Mouse (Mus musculus) cortical plate, adult 2 months (tissue): ENCODE measurements around the gene 1110008L16Rik. TPM values are rescaled to one million over a fixed set of nuclear protein-coding genes. Genes with fewer than 3 reads are reported as not detected.

Source experiments
- H3K27ac ChIP-seq: fragments of 200-500 bp; 2 replicates; pipeline ENCODE4 v1.5.1; 2012; ENCODE audit warnings: low read length, control low read depth, inconsistent platforms; ENCODE audit not compliant: insufficient read depth
- H3K4me1 ChIP-seq: fragments of 200-500 bp; 2 replicates; pipeline ENCODE4 v1.6.1; 2011; ENCODE audit warnings: low read length; ENCODE audit not compliant: control insufficient read depth, insufficient read depth
- H3K4me3 ChIP-seq: fragments of 200-500 bp; 2 replicates; pipeline ENCODE4 v1.5.1; 2011; ENCODE audit warnings: mild to moderate bottlenecking, low read length, control low read depth; ENCODE audit not compliant: insufficient read depth
- CTCF ChIP-seq: fragments of 200-500 bp; IDR thresholded peaks from 2 replicates; pipeline ENCODE4 v1.5.1; 2011; ENCODE audit warnings: mild to moderate bottlenecking, control low read depth, low read length; ENCODE audit not compliant: insufficient read depth; ENCODE audit errors: extremely low read depth
- POLR2A ChIP-seq: fragments of 200-500 bp; IDR thresholded peaks from 2 replicates; pipeline ENCODE4 v1.6.1; 2011; ENCODE audit warnings: mild to moderate bottlenecking, low read length, control low read depth; ENCODE audit not compliant: insufficient read depth; ENCODE audit errors: extremely low read depth
- polyA plus RNA-seq: library from polyadenylated mRNA; depleted of rRNA; stranded (reverse); fragments of >200 nt; gene quantifications from 2 replicates; pipeline ENCODE4 v1.2.3, GENCODE M21; 2012

Gene 1110008L16Rik
- polyA plus RNA-seq, 1 experiment, result 7.0 TPM

GRCm38 (mm10) chr12:55306371-55306770 lies 7.0 kb downstream of the 1110008L16Rik start:
- H3K4me1 ChIP-seq, result no peaks in the 10 kb centered on the region
- TF ChIP-seq POLR2A, result no peak
- H3K4me3 ChIP-seq, result no peak overlapping the region
- no peak overlapping the region for H3K27ac ChIP-seq

GRCm38 (mm10) chr12:55307566-55307965 lies 8.2 kb downstream of the 1110008L16Rik start:
- Histone ChIP-seq H3K4me3 (no peak overlapping the region), H3K4me1 (no peaks in the 10 kb centered on the region), H3K27ac (no peak overlapping the region)
- TF ChIP-seq POLR2A (no peak), CTCF (no peak)

- Histone ChIP-seq H3K27ac (no peak overlapping the region), H3K4me1 (no peaks in the 10 kb centered on the region), H3K4me3 (no peak overlapping the region)
- TF ChIP-seq CTCF (no peak), POLR2A (no peak)
Observed at GRCm38 (mm10) chr12:55308731-55309130, 9.4 kb downstream of the 1110008L16Rik start.

- H3K4me3 ChIP-seq, result no peak overlapping the region
- H3K4me1 ChIP-seq, result no peaks in the 10 kb centered on the region
- no peak overlapping the region for H3K27ac ChIP-seq
- TF ChIP-seq CTCF (no peak), POLR2A (no peak)
Observed at GRCm38 (mm10) chr12:55309501-55309900, 10.1 kb downstream of the 1110008L16Rik start.

GRCm38 (mm10) chr12:55311841-55312240 lies 12.5 kb downstream of the 1110008L16Rik start:
- Histone ChIP-seq H3K27ac (no peak overlapping the region), H3K4me3 (no peak overlapping the region), H3K4me1 (no peaks in the 10 kb centered on the region)
- no peak for TF ChIP-seq POLR2A
- TF ChIP-seq CTCF, result no peak

- Histone ChIP-seq H3K27ac (no peak overlapping the region), H3K4me1 (no peaks in the 10 kb centered on the region), H3K4me3 (no peak overlapping the region)
- TF ChIP-seq POLR2A (no peak), CTCF (no peak)
Observed at GRCm38 (mm10) chr12:55313901-55314300, 14.5 kb downstream of the 1110008L16Rik start.

GRCm38 (mm10) chr12:55315192-55315591 lies 15.8 kb downstream of the 1110008L16Rik start:
- Histone ChIP-seq H3K4me3 (no peak overlapping the region), H3K27ac (no peak overlapping the region), H3K4me1 (no peaks in the 10 kb centered on the region)
- TF ChIP-seq CTCF (peak; percentile 21; the same call in 1 of the 2 replicates), POLR2A (no peak)

GRCm38 (mm10) chr12:55321642-55322291 lies 22.4 kb downstream of the 1110008L16Rik start:
- no peaks in the 10 kb centered on the region for H3K4me1 ChIP-seq
- no peak overlapping the region for H3K4me3 ChIP-seq
- no peak for TF ChIP-seq CTCF
- no peak for TF ChIP-seq POLR2A
- no peak overlapping the region for H3K27ac ChIP-seq

- no peaks in the 10 kb centered on the region for H3K4me1 ChIP-seq
- H3K27ac ChIP-seq, result no peak overlapping the region
- TF ChIP-seq POLR2A (no peak), CTCF (no peak)
- no peak overlapping the region for H3K4me3 ChIP-seq
Observed at GRCm38 (mm10) chr12:55325702-55326101, 26.3 kb downstream of the 1110008L16Rik start.

GRCm38 (mm10) chr12:55328784-55329183 lies 29.4 kb downstream of the 1110008L16Rik start:
- H3K4me1 ChIP-seq, result no peaks in the 10 kb centered on the region
- no peak for TF ChIP-seq CTCF
- TF ChIP-seq POLR2A, result no peak
- no peak overlapping the region for H3K27ac ChIP-seq
- H3K4me3 ChIP-seq, result no peak overlapping the region

- TF ChIP-seq CTCF (no peak), POLR2A (no peak)
- H3K4me1 ChIP-seq, result no peaks in the 10 kb centered on the region
- no peak overlapping the region for H3K4me3 ChIP-seq
- no peak overlapping the region for H3K27ac ChIP-seq
Observed at GRCm38 (mm10) chr12:55329351-55329750, 30.0 kb downstream of the 1110008L16Rik start.
